Mouse (Mus musculus): ENCODE measurements around the gene Ccr6. TPM values are rescaled to one million over a fixed set of nuclear protein-coding genes. Genes with fewer than 3 reads are reported as not detected.

Ccr6 gene
- polyA plus RNA-seq (2012; rRNA removed), result 0.09 and 0.22 TPM in 2 replicates

GRCm38 (mm10) chr17:8235743-8236142, at the start of gene Ccr6:
Ccr6 (plus strand) TSS chr17:8236043.

GRCm38 (mm10) chr17:8282821-8283525, 47.1 kb downstream of the Ccr6 start, which contains the start of gene Mpc1:
Mpc1 (plus strand) TSS chr17:8282904.

Other genes starting within 250 kb of the Ccr6 start
- 2.4 TPM in 1 of 2 replicates, not detected in the other for gene Gm49673, start 88.3 kb upstream of the Ccr6 start, polyA plus RNA-seq (2012; rRNA removed)
- gene Rnaset2a, start 87.9 kb upstream of the Ccr6 start, polyA plus RNA-seq (2012; rRNA removed), result 14.6 and 14.8 TPM in 2 replicates
- gene Fgfr1op, start 70.5 kb upstream of the Ccr6 start, polyA plus RNA-seq (2012; rRNA removed), result 0.18 and 0.29 TPM in 2 replicates
- gene Mpc1, start 46.9 kb downstream of the Ccr6 start, polyA plus RNA-seq (2012; rRNA removed), result 33.0 and 35.4 TPM in 2 replicates
- gene Sft2d1, start 75.1 kb downstream of the Ccr6 start, polyA plus RNA-seq (2012; rRNA removed), result 81.8 and 82.4 TPM in 2 replicates
- gene Prr18, start 101.4 kb downstream of the Ccr6 start, polyA plus RNA-seq (2012; rRNA removed), result 1.1 and 1.3 TPM in 2 replicates
- gene T2, start 119.9 kb downstream of the Ccr6 start, polyA plus RNA-seq (2012; rRNA removed), result not detected in 2 replicates
- gene T, start 198.4 kb downstream of the Ccr6 start, polyA plus RNA-seq (2012; rRNA removed), result not detected in 2 replicates